Mouse (Mus musculus) lung, embryonic 14.5 days (tissue): ENCODE measurements around the gene Baiap2. TPM values are rescaled to one million over a fixed set of nuclear protein-coding genes. Genes with fewer than 3 reads are reported as not detected.

ENCODE experiments used
- ATAC-seq: fragments of 200-750 bp; cut with Nextera tagmentation; 2 replicates; pipeline ENCODE4 v1.8.0; 2017; ENCODE audit warnings: mild to moderate bottlenecking, moderate TSS enrichment, moderate library complexity; ENCODE audit not compliant: insufficient read depth
- DNase-seq: peaks from one replicate; pipeline ENCODE4 v3.0.0-alpha.2; 2015
- H3K27ac ChIP-seq: fragments of 300-500 bp; sonication (generic); 2 replicates; pipeline ENCODE4 v1.5.1; 2014; ENCODE audit warnings: low read depth, mild to moderate bottlenecking, moderate library complexity
- H3K27me3 ChIP-seq: fragments of 300-500 bp; sonication (generic); 2 replicates; pipeline ENCODE4 v1.6.1; 2014; ENCODE audit warnings: low read length, control low read depth; ENCODE audit not compliant: insufficient read depth
- H3K36me3 ChIP-seq: fragments of 300-500 bp; sonication (generic); 2 replicates; pipeline ENCODE4 v1.6.1; 2014; ENCODE audit warnings: control low read depth; ENCODE audit not compliant: insufficient read depth
- H3K4me1 ChIP-seq: fragments of 300-500 bp; sonication (generic); 2 replicates; pipeline ENCODE4 v1.6.1; 2014; ENCODE audit warnings: antibody characterized with exemption, control low read depth; ENCODE audit not compliant: insufficient read depth
- H3K4me2 ChIP-seq: fragments of 300-500 bp; sonication (generic); 2 replicates; pipeline ENCODE4 v1.6.1; 2014; ENCODE audit warnings: mild to moderate bottlenecking
- H3K4me3 ChIP-seq: fragments of 300-500 bp; sonication (generic); 2 replicates; pipeline ENCODE4 v1.5.1; 2014; ENCODE audit warnings: low read depth, low read length
- H3K9ac ChIP-seq: fragments of 300-500 bp; sonication (generic); 2 replicates; pipeline ENCODE4 v1.6.1; 2014
- H3K9me3 ChIP-seq: fragments of 300-500 bp; sonication (generic); 2 replicates; pipeline ENCODE4 v1.6.1; 2016; ENCODE audit warnings: low read depth, low read length, control low read depth
- CTCF ChIP-seq: IDR thresholded peaks from 2 replicates; pipeline ENCODE4 v1.5.1; 2016; ENCODE audit warnings: antibody characterized with exemption, low read depth
- WGBS: fragments of 180-500 bp; shearing (Covaris S2); extraction: QIAGEN DNeasy Blood & Tissue Kit; methylation state at CpG from one replicate; pipeline ENCODE4 v1.1.7; 2014; 5-methylcytosine and 5-hydroxymethylcytosine counted together
- polyA plus RNA-seq: library from polyadenylated mRNA; unstranded; fragments of >200 nt; fragmentation: Nextera tagmentation; extraction: Ambion mirVana; gene quantifications from 2 replicates; pipeline ENCODE4 v1.2.1, GENCODE M21; 2014

Gene Baiap2
- polyA plus RNA-seq, 1 experiment from 2014 or later: 20.4 TPM

DNA sequence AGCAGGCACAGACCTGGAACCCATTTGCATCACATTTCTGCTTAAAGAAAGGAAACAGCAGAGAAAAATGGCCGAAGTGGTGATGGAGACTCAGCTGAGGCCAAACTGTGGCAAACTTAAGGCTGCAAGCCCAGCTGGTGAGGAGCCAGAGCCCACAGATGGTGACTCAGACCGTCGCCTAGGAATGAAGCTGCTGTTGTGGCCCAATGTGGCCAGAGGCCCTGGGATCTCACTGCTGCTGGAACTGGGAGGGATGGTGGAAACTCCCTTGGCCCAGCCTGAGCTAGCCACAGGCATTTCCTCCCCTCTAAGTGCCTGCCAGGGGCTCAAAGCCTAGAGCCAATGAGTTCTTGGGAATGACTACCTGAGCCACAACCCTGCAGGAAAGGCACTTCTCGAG, 9.4 kb upstream of the Baiap2 start:
- ATAC-seq: no peak
- no peak for DNase-seq

DNA sequence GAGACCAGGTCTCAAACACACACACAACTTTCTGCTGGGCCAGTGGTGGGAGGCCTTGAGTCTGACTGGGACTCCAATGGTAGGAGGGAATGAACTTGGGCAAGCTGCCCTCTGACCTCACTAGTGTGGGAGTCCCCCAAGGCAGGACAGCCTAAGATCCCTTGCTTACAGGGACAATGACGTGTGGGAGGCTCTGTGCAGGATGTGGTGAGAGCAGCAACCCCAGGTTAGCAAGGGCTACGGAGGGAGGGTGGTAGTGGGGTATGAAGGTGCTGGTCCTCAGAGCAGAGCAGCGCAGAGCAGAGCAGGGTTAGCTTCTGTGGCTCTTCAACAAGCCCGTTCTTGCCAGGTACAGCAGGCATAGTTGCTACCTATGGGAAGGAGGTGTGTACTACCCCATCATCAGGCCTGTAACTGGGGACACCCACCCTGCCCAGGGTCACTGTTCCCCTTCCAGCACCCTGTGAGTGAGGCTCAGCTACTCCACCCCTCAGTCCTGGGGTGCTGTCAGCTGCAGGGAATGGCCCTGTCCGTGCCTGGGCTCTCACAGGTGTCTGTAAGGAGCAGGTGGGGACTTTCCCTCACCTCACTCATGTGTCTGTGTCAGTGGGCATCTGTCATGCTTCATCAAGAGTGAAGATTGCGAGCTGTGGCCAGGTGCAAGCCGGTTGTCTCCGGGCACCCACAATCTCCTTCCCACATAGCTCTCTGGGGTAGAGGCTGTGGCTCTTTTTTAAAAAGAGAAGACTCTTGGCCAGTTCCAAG, 8.6 kb upstream of the Baiap2 start:
- 80% methylated on average over 8 of the region's 8 CpGs for WGBS
- peaks cover 18% of the 10 kb centered on the region for H3K4me1 ChIP-seq

More for the DNA sequence above, 9.4 kb upstream of the Baiap2 start:
- Histone ChIP-seq H3K27me3 (no peaks in the 10 kb centered on the region), H3K4me1 (peaks cover 11% of the 10 kb centered on the region), H3K4me3 (no peak overlapping the region), H3K9ac (no peak overlapping the region), H3K9me3 (peaks cover 5% of the 10 kb centered on the region; the same call in 1 of the 2 replicates), H3K4me2 (no peak overlapping the region), H3K36me3 (no peaks in the 10 kb centered on the region), H3K27ac (no peak overlapping the region)
- 54% methylated on average over 4 of the region's 4 CpGs for WGBS
- no peak for TF ChIP-seq CTCF

DNA sequence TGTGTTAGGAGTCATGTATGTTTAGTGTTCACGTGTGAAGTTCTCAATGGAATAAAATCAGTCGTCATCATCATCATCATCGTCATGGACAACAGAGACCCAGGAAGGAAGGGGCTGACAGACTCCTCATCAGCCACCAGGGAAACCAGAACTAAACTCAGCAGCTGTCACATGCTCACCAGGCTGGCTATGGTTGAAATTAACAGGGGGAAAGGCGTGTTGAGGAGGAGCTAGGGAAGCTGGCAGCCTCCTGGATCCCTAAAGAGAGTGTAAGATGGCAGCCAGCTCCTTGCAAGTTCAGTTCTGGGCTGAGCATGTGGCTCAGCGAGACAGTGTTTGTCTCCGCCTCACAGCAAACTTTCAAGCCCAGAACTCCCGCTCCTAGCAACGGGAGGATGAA, 7.8 kb upstream of the Baiap2 start:
- H3K36me3 ChIP-seq: no peaks in the 10 kb centered on the region
- DNase-seq: no peak
- TF ChIP-seq CTCF: no peak
- H3K4me2 ChIP-seq: no peak overlapping the region
- H3K4me1 ChIP-seq: peaks cover 21% of the 10 kb centered on the region
- H3K9ac ChIP-seq: no peak overlapping the region
- no peak for ATAC-seq
- no peaks in the 10 kb centered on the region for H3K27me3 ChIP-seq
- WGBS: 69% methylated on average over 8 of the region's 8 CpGs
- no peak overlapping the region for H3K4me3 ChIP-seq
- H3K9me3 ChIP-seq: peaks cover 5% of the 10 kb centered on the region; the same call in 1 of the 2 replicates
- no peak overlapping the region for H3K27ac ChIP-seq

More for the DNA sequence above, 8.6 kb upstream of the Baiap2 start:
- Histone ChIP-seq H3K27me3 (no peaks in the 10 kb centered on the region), H3K36me3 (no peaks in the 10 kb centered on the region), H3K9ac (no peak overlapping the region), H3K9me3 (peaks cover 5% of the 10 kb centered on the region; the same call in 1 of the 2 replicates), H3K4me3 (no peak overlapping the region), H3K27ac (no peak overlapping the region), H3K4me2 (no peak overlapping the region)
- ATAC-seq (no peak), DNase-seq (no peak)
- no peak for TF ChIP-seq CTCF

DNA sequence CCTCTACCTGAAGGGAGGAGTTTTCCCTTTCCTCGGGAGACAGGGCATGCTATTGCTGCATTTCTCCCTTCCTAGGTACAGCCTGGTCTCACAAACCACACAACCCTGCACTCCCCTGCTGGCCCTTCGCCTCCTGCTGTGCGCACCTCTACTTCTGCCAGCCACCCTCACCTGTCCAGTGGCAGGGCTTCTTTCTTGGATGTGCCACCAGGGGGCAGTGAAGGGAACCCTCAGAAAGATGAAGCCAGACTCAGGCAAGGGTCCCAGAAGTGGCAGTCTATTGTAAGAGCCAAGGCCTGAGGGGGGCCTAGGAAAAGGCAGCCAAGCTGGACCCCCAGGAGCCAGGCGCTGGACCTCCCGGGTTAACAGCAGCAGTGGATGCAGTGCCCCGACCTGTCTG, 7.1 kb upstream of the Baiap2 start:
- DNase-seq: peak; percentile 83
- Histone ChIP-seq H3K9ac (no peak overlapping the region), H3K4me1 (peaks cover 21% of the 10 kb centered on the region), H3K27ac (no peak overlapping the region), H3K9me3 (peaks cover 5% of the 10 kb centered on the region; the same call in 1 of the 2 replicates), H3K4me3 (no peak overlapping the region), H3K36me3 (no peaks in the 10 kb centered on the region), H3K27me3 (no peaks in the 10 kb centered on the region), H3K4me2 (no peak overlapping the region)
- no peak for ATAC-seq
- 25% methylated on average over 6 of the region's 6 CpGs for WGBS
- TF ChIP-seq CTCF: peak; percentile 92

DNA sequence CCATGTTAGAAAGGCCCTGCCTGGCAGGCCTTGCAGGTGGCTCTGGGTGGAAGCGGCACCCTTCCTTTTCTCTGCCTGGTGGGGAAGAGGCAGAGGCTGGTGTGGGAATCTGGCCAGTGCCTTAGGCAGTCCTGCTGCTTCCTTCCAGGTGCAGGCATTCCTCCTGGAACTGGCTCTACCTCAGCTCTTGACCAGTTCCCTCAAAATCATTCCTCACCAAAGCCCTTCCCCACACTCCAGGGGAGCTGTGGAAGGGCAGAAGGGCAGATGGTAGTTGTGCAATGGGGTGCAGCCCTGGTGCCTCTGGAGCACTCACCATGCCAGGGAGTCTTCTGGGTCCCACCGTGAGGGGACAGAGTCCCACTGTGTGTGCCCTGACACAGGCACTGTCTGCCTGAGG, 6.1 kb upstream of the Baiap2 start:
- H3K4me3 ChIP-seq: no peak overlapping the region
- no peak overlapping the region for H3K4me2 ChIP-seq
- WGBS: 79% methylated on average over 2 of the region's 2 CpGs
- no peaks in the 10 kb centered on the region for H3K27me3 ChIP-seq
- no peaks in the 10 kb centered on the region for H3K36me3 ChIP-seq
- peaks cover 26% of the 10 kb centered on the region for H3K4me1 ChIP-seq
- TF ChIP-seq CTCF: no peak
- no peaks in the 10 kb centered on the region for H3K9me3 ChIP-seq
- H3K9ac ChIP-seq: no peak overlapping the region
- DNase-seq (no peak), ATAC-seq (no peak)
- H3K27ac ChIP-seq: peak overlapping the region; percentile 37; the same call in 1 of the 2 replicates

DNA sequence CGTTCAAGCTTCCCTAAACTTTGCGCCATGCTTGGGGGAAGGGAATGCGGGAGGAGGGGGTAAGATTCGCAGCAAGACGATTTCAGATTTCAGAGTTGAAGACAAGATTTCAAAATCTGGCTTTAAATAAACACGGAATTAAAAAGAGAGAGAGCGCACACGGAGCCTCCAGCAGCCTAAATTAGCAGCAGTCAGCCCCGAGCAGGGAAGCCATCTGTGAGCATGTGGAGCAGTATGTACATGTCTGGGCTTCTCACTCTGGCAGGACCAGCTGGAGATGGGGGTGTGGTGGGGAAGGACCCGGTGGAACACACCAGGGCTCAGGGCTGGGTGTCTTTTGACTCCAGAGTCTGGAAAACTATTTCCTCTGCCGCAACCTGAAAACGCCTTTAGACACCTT, 5.3 kb upstream of the Baiap2 start:
- TF ChIP-seq CTCF: no peak
- 36% methylated on average over 12 of the region's 12 CpGs for WGBS
- no peak overlapping the region for H3K4me3 ChIP-seq
- H3K9me3 ChIP-seq: no peaks in the 10 kb centered on the region
- H3K9ac ChIP-seq: no peak overlapping the region; the same call in 1 of the 2 replicates
- H3K4me1 ChIP-seq: peaks cover 30% of the 10 kb centered on the region
- no peak overlapping the region for H3K4me2 ChIP-seq
- ATAC-seq: no peak
- peak overlapping the region; percentile 37; the same call in 1 of the 2 replicates for H3K27ac ChIP-seq
- no peaks in the 10 kb centered on the region for H3K36me3 ChIP-seq
- no peaks in the 10 kb centered on the region for H3K27me3 ChIP-seq
- DNase-seq: peak; percentile 41

DNA sequence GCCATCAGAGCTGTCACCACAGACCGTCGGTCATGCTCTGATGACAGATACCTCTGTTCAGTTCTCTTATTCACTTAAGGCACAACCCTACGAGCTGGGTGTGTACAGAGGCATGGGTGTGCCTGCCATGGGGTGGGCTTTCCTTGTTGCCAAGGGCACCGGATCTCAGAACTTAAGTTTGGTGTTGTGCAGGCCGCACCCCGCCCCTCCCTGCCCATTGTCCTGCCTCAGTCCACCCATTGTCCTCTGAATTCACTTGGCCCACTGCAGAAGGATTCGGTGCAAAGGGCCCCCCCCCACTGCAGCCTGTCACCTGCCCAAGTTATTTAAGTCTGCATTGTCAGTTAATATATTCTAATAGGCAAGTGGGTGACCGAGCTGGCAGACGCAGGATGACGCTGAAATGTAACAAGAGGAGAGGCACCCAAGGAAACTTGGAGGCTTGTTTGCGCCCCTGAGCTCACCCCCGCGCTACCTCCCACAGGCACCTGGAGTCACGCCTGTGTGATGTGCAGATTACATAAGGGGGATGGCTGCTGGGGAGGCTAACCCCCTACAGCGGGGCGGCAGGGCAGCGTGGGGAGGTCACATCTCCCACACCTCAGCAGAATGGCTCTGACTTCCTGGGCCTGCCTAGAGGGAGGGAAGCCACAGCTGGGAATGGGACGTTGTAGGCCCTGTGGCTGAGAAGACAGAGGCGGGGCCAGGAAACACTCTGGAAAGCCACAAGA, 4.6 kb upstream of the Baiap2 start:
- no peaks in the 10 kb centered on the region for H3K9me3 ChIP-seq
- no peak overlapping the region for H3K4me2 ChIP-seq
- no peaks in the 10 kb centered on the region for H3K27me3 ChIP-seq
- TF ChIP-seq CTCF: no peak
- no peak overlapping the region for H3K4me3 ChIP-seq
- ATAC-seq (no peak), DNase-seq (peak; percentile 42)
- H3K36me3 ChIP-seq: no peaks in the 10 kb centered on the region
- WGBS: 46% methylated on average over 19 of the region's 19 CpGs
- H3K4me1 ChIP-seq: peaks cover 30% of the 10 kb centered on the region
- no peak overlapping the region; the same call in 1 of the 2 replicates for H3K9ac ChIP-seq
- H3K27ac ChIP-seq: peak overlapping the region; percentile 30; the same call in 1 of the 2 replicates
